Mouse (Mus musculus) hindbrain, embryonic 13.5 days (tissue): ENCODE measurements around the gene Cfap97d1. TPM values are rescaled to one million over a fixed set of nuclear protein-coding genes. Genes with fewer than 3 reads are reported as not detected.
A peak's percentile ranks its signal among the peaks of the same experiment; 100 is the strongest.

Experiments
- ATAC-seq: fragments of 200-750 bp; cut with Nextera tagmentation; 2 replicates; pipeline ENCODE4 v1.8.0; 2017; ENCODE audit warnings: moderate TSS enrichment; ENCODE audit not compliant: low FRiP score
- H3K27ac ChIP-seq: fragments of 300-500 bp; sonication (generic); 2 replicates; pipeline ENCODE4 v1.5.1; 2015; ENCODE audit warnings: inconsistent platforms, mild to moderate bottlenecking, moderate library complexity
- H3K27me3 ChIP-seq: fragments of 300-500 bp; sonication (generic); 2 replicates; pipeline ENCODE4 v1.6.1; 2015; ENCODE audit warnings: mild to moderate bottlenecking, inconsistent platforms
- H3K36me3 ChIP-seq: fragments of 300-500 bp; sonication (generic); 2 replicates; pipeline ENCODE4 v1.6.1; 2015; ENCODE audit warnings: mild to moderate bottlenecking, inconsistent platforms
- H3K4me1 ChIP-seq: fragments of 300-500 bp; sonication (generic); replicated peaks from 2 replicates; pipeline ENCODE4 v1.6.1; 2015; ENCODE audit warnings: inconsistent platforms
- H3K4me2 ChIP-seq: fragments of 300-500 bp; sonication (generic); 2 replicates; pipeline ENCODE4 v1.6.1; 2015; ENCODE audit warnings: inconsistent platforms, mild to moderate bottlenecking, moderate library complexity
- H3K4me3 ChIP-seq: fragments of 300-500 bp; sonication (generic); 2 replicates; pipeline ENCODE4 v1.5.1; 2015; ENCODE audit warnings: mild to moderate bottlenecking, inconsistent platforms
- H3K9ac ChIP-seq: fragments of 300-500 bp; sonication (generic); 2 replicates; pipeline ENCODE4 v1.6.1; 2015; ENCODE audit warnings: mild to moderate bottlenecking, inconsistent platforms
- H3K9me3 ChIP-seq: fragments of 300-500 bp; sonication (generic); 2 replicates; pipeline ENCODE4 v1.6.1; 2016; ENCODE audit warnings: inconsistent platforms
- WGBS: fragments of 180-500 bp; shearing (Covaris S2); methylation state at CpG from one replicate; pipeline ENCODE4 v1.1.7; 2015; 5-methylcytosine and 5-hydroxymethylcytosine counted together
- polyA plus RNA-seq: library from polyadenylated mRNA; unstranded; fragments of >200 nt; fragmentation: Nextera tagmentation; extraction: Ambion mirVana; gene quantifications from 2 replicates; pipeline ENCODE4 v1.2.1, GENCODE M21; 2015

The Cfap97d1 gene
- polyA plus RNA-seq, 1 experiment from 2014 or later = not detected

GRCm38 (mm10) chr11:102019736-102020135 is 35.7 kb downstream of the Cfap97d1 start:
- H3K27me3 ChIP-seq = no peaks in the 10 kb centered on the region
- 65% methylated on average over 9 of the region's 9 CpGs for WGBS
- H3K36me3 ChIP-seq = peaks cover 51% of the 10 kb centered on the region
- H3K9me3 ChIP-seq = no peaks in the 10 kb centered on the region
- no peak overlapping the region for H3K9ac ChIP-seq
- ATAC-seq = no peak
- no peak overlapping the region for H3K27ac ChIP-seq
- peaks cover 35% of the 10 kb centered on the region for H3K4me1 ChIP-seq
- no peak overlapping the region for H3K4me2 ChIP-seq
- H3K4me3 ChIP-seq = no peak overlapping the region

- Histone ChIP-seq H3K9ac (no peak overlapping the region), H3K9me3 (no peaks in the 10 kb centered on the region), H3K36me3 (peaks cover 39% of the 10 kb centered on the region), H3K4me2 (no peak overlapping the region), H3K4me1 (peaks cover 37% of the 10 kb centered on the region), H3K27ac (no peak overlapping the region), H3K27me3 (no peaks in the 10 kb centered on the region), H3K4me3 (no peak overlapping the region)
- no peak for ATAC-seq
- WGBS = 86% methylated on average over 5 of the region's 5 CpGs
Observed at GRCm38 (mm10) chr11:102021196-102021595, 37.1 kb downstream of the Cfap97d1 start.

- Histone ChIP-seq H3K36me3 (peaks cover 21% of the 10 kb centered on the region), H3K4me1 (peaks cover 50% of the 10 kb centered on the region), H3K27ac (no peak overlapping the region), H3K27me3 (no peaks in the 10 kb centered on the region), H3K4me2 (no peak overlapping the region), H3K9ac (peak overlapping the region; percentile 16; the same call in 1 of the 2 replicates), H3K9me3 (no peaks in the 10 kb centered on the region), H3K4me3 (no peak overlapping the region)
- ATAC-seq = no peak
- WGBS = 70% methylated on average over 13 of the region's 13 CpGs
Observed at GRCm38 (mm10) chr11:102023406-102023805, 39.3 kb downstream of the Cfap97d1 start.

GRCm38 (mm10) chr11:102024084-102024758 is 40.1 kb downstream of the Cfap97d1 start:
- Histone ChIP-seq H3K27me3 (no peaks in the 10 kb centered on the region), H3K4me3 (no peak overlapping the region), H3K36me3 (peaks cover 17% of the 10 kb centered on the region), H3K4me2 (peak overlapping the region; percentile 70; the same call in 1 of the 2 replicates), H3K9me3 (no peaks in the 10 kb centered on the region), H3K9ac (peak overlapping the region; percentile 16; the same call in 1 of the 2 replicates), H3K4me1 (peaks cover 51% of the 10 kb centered on the region), H3K27ac (no peak overlapping the region)
- 89% methylated on average over 6 of the region's 6 CpGs for WGBS
- no peak for ATAC-seq

- peak overlapping the region; percentile 65 for H3K4me3 ChIP-seq
Observed at GRCm38 (mm10) chr11:102024875-102025274, 40.8 kb downstream of the Cfap97d1 start.

GRCm38 (mm10) chr11:102025354-102025753 is 41.3 kb downstream of the Cfap97d1 start:
- no peak for ATAC-seq
- H3K27me3 ChIP-seq = no peaks in the 10 kb centered on the region
- peak overlapping the region; percentile 70 for H3K4me2 ChIP-seq
- H3K9ac ChIP-seq = peak overlapping the region; percentile 86
- peak overlapping the region; percentile 65 for H3K4me3 ChIP-seq
- 0 out of 2 replicates have a peak overlapping the region, but pooled peaks have one; percentile 30 for H3K27ac ChIP-seq
- 29% methylated on average over 7 of the region's 7 CpGs for WGBS
- peaks cover 17% of the 10 kb centered on the region for H3K36me3 ChIP-seq
- H3K4me1 ChIP-seq = peaks cover 51% of the 10 kb centered on the region
- no peaks in the 10 kb centered on the region for H3K9me3 ChIP-seq

More at GRCm38 (mm10) chr11:102024875-102025274, 40.8 kb downstream of the Cfap97d1 start:
- peaks cover 48% of the 10 kb centered on the region for H3K4me1 ChIP-seq
- no peak for ATAC-seq
- H3K36me3 ChIP-seq = peaks cover 17% of the 10 kb centered on the region
- WGBS = 89% methylated on average over 4 of the region's 4 CpGs
- no peaks in the 10 kb centered on the region for H3K27me3 ChIP-seq
- H3K9ac ChIP-seq = peak overlapping the region; percentile 86
- H3K9me3 ChIP-seq = no peaks in the 10 kb centered on the region
- 0 out of 2 replicates have a peak overlapping the region, but pooled peaks have one; percentile 30 for H3K27ac ChIP-seq
- H3K4me2 ChIP-seq = peak overlapping the region; percentile 70

GRCm38 (mm10) chr11:102025991-102026660 is 42.0 kb downstream of the Cfap97d1 start:
- peaks cover 53% of the 10 kb centered on the region for H3K4me1 ChIP-seq
- H3K36me3 ChIP-seq = peaks cover 17% of the 10 kb centered on the region
- peak overlapping the region; percentile 70 for H3K4me2 ChIP-seq
- H3K27ac ChIP-seq = peak overlapping the region; percentile 94
- H3K9me3 ChIP-seq = no peaks in the 10 kb centered on the region
- peak overlapping the region; percentile 65 for H3K4me3 ChIP-seq
- ATAC-seq = peak; percentile 19; the same call in 1 of the 2 replicates
- peak overlapping the region; percentile 86 for H3K9ac ChIP-seq
- WGBS = 3% methylated on average over 16 of the region's 23 CpGs
- no peaks in the 10 kb centered on the region for H3K27me3 ChIP-seq

- Histone ChIP-seq H3K27ac (peak overlapping the region; percentile 94), H3K9ac (peak overlapping the region; percentile 86), H3K36me3 (peaks cover 16% of the 10 kb centered on the region), H3K4me3 (peak overlapping the region; percentile 65), H3K27me3 (no peaks in the 10 kb centered on the region), H3K4me1 (peaks cover 53% of the 10 kb centered on the region), H3K4me2 (peak overlapping the region; percentile 70), H3K9me3 (no peaks in the 10 kb centered on the region)
- ATAC-seq = peak; percentile 93
- under 1% methylated on average over 50 of the region's 73 CpGs for WGBS
Observed at GRCm38 (mm10) chr11:102026694-102027360, 42.7 kb downstream of the Cfap97d1 start.

GRCm38 (mm10) chr11:102027361-102028017 is 43.4 kb downstream of the Cfap97d1 start:
- Histone ChIP-seq H3K9ac (peak overlapping the region; percentile 86), H3K36me3 (peaks cover 9% of the 10 kb centered on the region)

GRCm38 (mm10) chr11:102028087-102028816 is 44.2 kb downstream of the Cfap97d1 start, which contains the start of gene Mpp3:
Mpp3 (minus strand) TSS chr11:102028461.
- Histone ChIP-seq H3K36me3 (peaks cover 4% of the 10 kb centered on the region), H3K27me3 (no peaks in the 10 kb centered on the region), H3K4me2 (peak within 1 kb of the TSS; percentile 70), H3K9ac (peak within 1 kb of the TSS; percentile 86), H3K4me3 (peak within 1 kb of the TSS; percentile 65), H3K9me3 (no peaks in the 10 kb centered on the region), H3K4me1 (peaks cover 52% of the 10 kb centered on the region), H3K27ac (peak within 1 kb of the TSS; percentile 94)
- ATAC-seq = no peak
- WGBS = 68% methylated on average over 6 of the region's 6 CpGs

More at GRCm38 (mm10) chr11:102027361-102028017, 43.4 kb downstream of the Cfap97d1 start:
- peak overlapping the region; percentile 94 for H3K27ac ChIP-seq
- 0 out of 2 replicates have a peak, but pooled peaks have one; percentile 11 for ATAC-seq
- WGBS = 6% methylated on average over 12 of the region's 12 CpGs
- peak overlapping the region; percentile 70 for H3K4me2 ChIP-seq
- peak overlapping the region; percentile 65 for H3K4me3 ChIP-seq
- H3K9me3 ChIP-seq = no peaks in the 10 kb centered on the region
- H3K4me1 ChIP-seq = peaks cover 53% of the 10 kb centered on the region
- H3K27me3 ChIP-seq = no peaks in the 10 kb centered on the region

GRCm38 (mm10) chr11:102029304-102029703 is 45.2 kb downstream of the Cfap97d1 start:
- H3K27ac ChIP-seq = no peak overlapping the region
- no peaks in the 10 kb centered on the region for H3K36me3 ChIP-seq
- no peak overlapping the region for H3K4me2 ChIP-seq
- WGBS = 86% methylated on average over 4 of the region's 4 CpGs
- H3K9me3 ChIP-seq = no peaks in the 10 kb centered on the region
- ATAC-seq = no peak
- H3K27me3 ChIP-seq = no peaks in the 10 kb centered on the region
- no peak overlapping the region for H3K9ac ChIP-seq
- H3K4me1 ChIP-seq = peaks cover 42% of the 10 kb centered on the region
- H3K4me3 ChIP-seq = no peak overlapping the region
